Mouse (Mus musculus) heart, adult 18-20 months (tissue): ENCODE measurements around the gene Acsl5. TPM values are rescaled to one million over a fixed set of nuclear protein-coding genes. Genes with fewer than 3 reads are reported as not detected.

ENCODE experiments used
- DNase-seq, 2 experiments: peaks; one replicate each; pipeline ENCODE4 v3.0.0; 2021 to 2022; ENCODE audit warnings: mixed read lengths in 1 of 2
- total RNA-seq, 2 experiments: library from RNA; stranded (reverse); gene quantifications; 2 replicates each; pipeline ENCODE4 v1.2.3; 2021

Gene Acsl5
- total RNA-seq, 2 experiments from 2014 or later: 11.7 to 33.6 TPM

GRCm38 (mm10) chr19:55286034-55286433 is 34.3 kb downstream of the Acsl5 start:
- DNase-seq: no peak

- no peak for DNase-seq
Observed at GRCm38 (mm10) chr19:55288974-55289373, 37.2 kb downstream of the Acsl5 start.

GRCm38 (mm10) chr19:55290621-55291270 is 39.0 kb downstream of the Acsl5 start:
- DNase-seq: no peak

- DNase-seq: no peak
Observed at GRCm38 (mm10) chr19:55292210-55292850, 40.6 kb downstream of the Acsl5 start.

GRCm38 (mm10) chr19:55293175-55293574 is 41.4 kb downstream of the Acsl5 start:
- DNase-seq: peak in 1 of 2 experiments; percentile 28

- DNase-seq: no peak
Observed at GRCm38 (mm10) chr19:55295075-55295474, 43.3 kb downstream of the Acsl5 start.

GRCm38 (mm10) chr19:55295556-55295955 is 43.8 kb downstream of the Acsl5 start:
- no peak for DNase-seq

- DNase-seq: no peak
Observed at GRCm38 (mm10) chr19:55296301-55296700, 44.6 kb downstream of the Acsl5 start.

GRCm38 (mm10) chr19:55297489-55297888 is 45.8 kb downstream of the Acsl5 start:
- DNase-seq: no peak

- DNase-seq: no peak
Observed at GRCm38 (mm10) chr19:55297961-55298360, 46.2 kb downstream of the Acsl5 start.

GRCm38 (mm10) chr19:55299378-55299777 is 47.6 kb downstream of the Acsl5 start:
- no peak for DNase-seq

- no peak for DNase-seq
Observed at GRCm38 (mm10) chr19:55300525-55300924, 48.8 kb downstream of the Acsl5 start.

- DNase-seq: peak in 1 of 2 experiments; percentile 18
Observed at GRCm38 (mm10) chr19:55305024-55305423, 53.3 kb downstream of the Acsl5 start.

GRCm38 (mm10) chr19:55311874-55312273 is 60.1 kb downstream of the Acsl5 start:
- DNase-seq: no peak

- no peak for DNase-seq
Observed at GRCm38 (mm10) chr19:55313649-55314048, 61.9 kb downstream of the Acsl5 start.

GRCm38 (mm10) chr19:55315452-55316108 is 63.8 kb downstream of the Acsl5 start, which contains the start of gene Zdhhc6:
Zdhhc6 (minus strand) TSS chr19:55316032.
- DNase-seq: peak; percentile 82 to 93

- peak; percentile 90 to 95 for DNase-seq
Observed at GRCm38 (mm10) chr19:55316109-55316714, 64.5 kb downstream of the Acsl5 start, which contains the start of gene Vti1a. Vti1a (plus strand) TSS chr19:55316295.

- no peak for DNase-seq
Observed at GRCm38 (mm10) chr19:55316901-55317300, 65.2 kb downstream of the Acsl5 start.

GRCm38 (mm10) chr19:55319036-55319435 is 67.3 kb downstream of the Acsl5 start:
- DNase-seq: no peak

GRCm38 (mm10) chr19:55319521-55319920 is 67.8 kb downstream of the Acsl5 start:
- no peak for DNase-seq

GRCm38 (mm10) chr19:55322604-55323003 is 70.9 kb downstream of the Acsl5 start:
- DNase-seq: no peak

- no peak for DNase-seq
Observed at GRCm38 (mm10) chr19:55327510-55327909, 75.8 kb downstream of the Acsl5 start.

GRCm38 (mm10) chr19:55331776-55332175 is 80.0 kb downstream of the Acsl5 start:
- no peak for DNase-seq
